Mouse (Mus musculus): ENCODE data around the gene Hspa1a.
A peak's percentile ranks its signal among the peaks of the same experiment; 100 is the strongest.

DNA sequence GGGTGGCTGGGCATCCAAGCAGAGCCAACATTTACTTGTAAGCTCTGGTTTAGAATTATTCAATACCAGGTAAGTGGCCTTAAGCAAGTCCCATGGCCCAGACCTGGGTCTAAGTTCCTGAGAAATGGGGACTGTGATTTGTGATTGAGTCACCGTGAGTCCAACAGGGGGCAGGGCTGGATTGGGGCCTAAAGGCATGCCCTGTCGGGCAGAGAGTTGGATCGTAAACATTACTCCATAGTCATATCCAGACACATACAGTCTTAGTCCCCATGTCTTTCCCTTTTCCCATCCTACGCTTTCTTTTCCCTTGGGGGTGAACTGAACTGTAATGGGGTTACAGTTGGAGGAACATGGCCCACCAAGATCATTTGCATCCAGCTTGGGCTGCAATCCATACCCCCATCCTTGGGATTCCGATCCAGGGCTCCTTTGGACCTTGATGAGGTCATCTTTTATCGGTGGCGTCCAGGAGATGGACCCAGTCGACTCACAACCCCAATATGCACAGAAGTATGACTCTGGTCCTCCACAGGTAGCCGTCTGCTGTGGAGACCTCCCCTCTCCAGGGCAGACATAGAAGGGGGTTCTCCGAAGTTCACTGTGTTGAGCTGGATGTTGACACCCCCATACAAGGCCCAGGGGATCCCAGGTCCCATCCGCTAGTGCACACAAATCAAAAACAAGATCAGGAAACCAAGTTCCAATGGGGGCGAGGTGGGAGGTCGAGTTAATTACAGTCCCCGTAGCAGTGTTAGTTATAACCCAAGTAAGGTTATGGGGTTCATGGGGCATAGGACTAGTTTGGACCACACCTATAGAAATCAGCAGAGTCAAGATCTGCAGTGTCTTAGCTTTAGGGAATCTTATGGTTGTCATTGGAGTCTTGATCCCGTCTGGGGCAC lies 26.8 kb upstream of the Hspa1a start:
- TF ChIP-seq CTCF (IDR thresholded peaks at IDR 0.05; ENCODE audit: low read depth, low read length) (peak; percentile 24), POLR2A (IDR thresholded peaks at IDR 0.05; ENCODE audit: insufficient read depth, low read length) (no peak), EP300 (IDR thresholded peaks at IDR 0.05; ENCODE audit: insufficient read depth, low read depth, low read length) (no peak)

All from ES-Bruce4 (cell line).